Mouse (Mus musculus) cerebellum, adult 2 months (tissue): ENCODE measurements around the gene Tfpt.

ENCODE experiments used
- CTCF ChIP-seq: fragments of 200-500 bp; IDR thresholded peaks from 2 replicates; pipeline ENCODE4 v1.5.1; 2011; ENCODE audit warnings: low read depth, mild to moderate bottlenecking, control low read depth, low read length, moderate library complexity, borderline replicate concordance; ENCODE audit not compliant: insufficient read depth
- POLR2A ChIP-seq: fragments of 200-500 bp; IDR thresholded peaks from 2 replicates; pipeline ENCODE4 v1.6.1; 2011; ENCODE audit warnings: low read length, control low read depth, borderline replicate concordance; ENCODE audit not compliant: insufficient read depth

GRCm38 (mm10) chr7:3606798-3607197 lies 22.9 kb downstream of the Tfpt start:
- no peak for TF ChIP-seq CTCF
- TF ChIP-seq POLR2A: no peak
